Mouse (Mus musculus) brain, embryonic 18.5 days (tissue): Measurements from ENCODE around the gene Gm4788.
"Not testable (repeated sequence)": the region's sequence is repeated elsewhere in the genome, so short reads cannot be mapped to it uniquely, and the experiment has no call there.

Experiments used
- DNase-seq: peaks from one replicate; pipeline ENCODE4 v3.0.0-alpha.2; 2012; ENCODE audit warnings: low read depth, low spot score

Gene Gm4788

DNA sequence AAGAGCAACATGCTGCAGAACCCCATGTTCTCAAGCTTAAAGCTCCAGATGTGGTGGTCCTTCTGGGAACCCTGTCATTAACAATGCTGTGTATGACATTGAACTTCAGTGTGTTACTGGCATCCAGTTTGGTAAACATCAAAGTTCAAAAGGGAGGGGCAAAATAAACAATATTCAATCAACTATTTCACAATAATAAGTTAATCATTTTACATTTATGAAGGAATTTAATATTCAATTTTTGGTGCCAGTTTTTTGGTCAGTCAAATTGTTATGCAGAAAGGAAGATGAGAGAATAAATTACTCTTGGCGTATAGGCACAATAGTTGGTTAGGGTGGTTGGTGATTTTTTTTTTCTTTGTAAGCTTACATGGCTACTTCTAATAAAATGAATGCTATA, at the start of gene Gm4788:
Gm4788 (minus strand) TSS at position 101 of the 400 bp plus-strand sequence.
- no peak for DNase-seq

GRCm38 (mm10) chr1:139808594-139808993, 27.6 kb upstream of the Gm4788 start:
- no peak for DNase-seq

DNA sequence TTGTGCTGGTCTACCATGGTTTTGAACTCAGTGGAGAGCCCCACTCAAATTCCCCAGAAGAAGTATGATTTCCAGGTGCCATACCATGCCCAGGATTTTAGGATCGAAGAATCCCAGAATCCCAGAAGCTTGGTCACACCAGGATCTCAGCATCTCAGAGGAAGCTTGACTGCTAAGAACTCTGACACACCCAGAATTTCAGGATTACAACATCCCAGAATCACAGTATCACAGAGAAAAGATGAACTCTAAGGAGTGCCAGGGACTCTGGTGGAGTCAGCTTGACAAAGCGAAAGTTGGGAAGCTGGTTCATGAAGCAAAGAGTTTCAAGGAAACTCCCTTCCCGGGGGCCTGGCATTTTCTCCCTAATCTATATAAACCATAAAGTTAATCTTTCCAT, 11.1 kb downstream of the Gm4788 start:
- not testable (repeated sequence) for DNase-seq

DNA sequence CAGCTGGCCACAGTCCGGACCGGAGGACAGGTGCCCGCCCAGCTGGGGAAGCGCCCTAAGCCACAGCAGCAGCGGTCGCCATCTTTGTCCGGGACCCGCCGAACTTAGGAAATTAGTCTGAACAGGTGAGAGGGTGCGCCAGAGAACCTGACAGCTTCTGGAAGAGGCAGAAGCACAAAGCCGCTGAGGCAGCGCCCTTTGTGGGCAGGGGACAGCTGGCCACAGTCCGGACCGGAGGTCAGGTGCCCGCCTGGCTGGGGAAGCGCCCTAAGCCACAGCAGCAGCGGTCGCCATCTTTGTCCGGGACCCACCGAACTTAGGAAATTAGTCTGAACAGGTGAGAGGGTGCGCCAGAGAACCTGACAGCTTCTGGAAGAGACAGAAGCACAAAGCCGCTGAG, 64.4 kb downstream of the Gm4788 start:
- not testable (repeated sequence) for DNase-seq

- not testable (repeated sequence) for DNase-seq
Observed at GRCm38 (mm10) chr1:139716249-139716648, 64.8 kb downstream of the Gm4788 start.

- DNase-seq = not testable (repeated sequence)
Observed at GRCm38 (mm10) chr1:139649921-139650320, 131.1 kb downstream of the Gm4788 start.
